Mouse (Mus musculus) lung, adult 2 months (tissue): ENCODE measurements around the gene Tjp2.

Experiments
- CTCF ChIP-seq: fragments of 200-500 bp; IDR thresholded peaks from 2 replicates; pipeline ENCODE4 v1.5.1; 2011; ENCODE audit warnings: mild to moderate bottlenecking, low read length, control low read depth; ENCODE audit not compliant: insufficient read depth
- POLR2A ChIP-seq: fragments of 200-500 bp; IDR thresholded peaks from 2 replicates; pipeline ENCODE4 v1.6.1; 2011; ENCODE audit warnings: low read depth, mild to moderate bottlenecking, control low read depth, low read length, borderline replicate concordance; ENCODE audit errors: extremely low read depth

DNA sequence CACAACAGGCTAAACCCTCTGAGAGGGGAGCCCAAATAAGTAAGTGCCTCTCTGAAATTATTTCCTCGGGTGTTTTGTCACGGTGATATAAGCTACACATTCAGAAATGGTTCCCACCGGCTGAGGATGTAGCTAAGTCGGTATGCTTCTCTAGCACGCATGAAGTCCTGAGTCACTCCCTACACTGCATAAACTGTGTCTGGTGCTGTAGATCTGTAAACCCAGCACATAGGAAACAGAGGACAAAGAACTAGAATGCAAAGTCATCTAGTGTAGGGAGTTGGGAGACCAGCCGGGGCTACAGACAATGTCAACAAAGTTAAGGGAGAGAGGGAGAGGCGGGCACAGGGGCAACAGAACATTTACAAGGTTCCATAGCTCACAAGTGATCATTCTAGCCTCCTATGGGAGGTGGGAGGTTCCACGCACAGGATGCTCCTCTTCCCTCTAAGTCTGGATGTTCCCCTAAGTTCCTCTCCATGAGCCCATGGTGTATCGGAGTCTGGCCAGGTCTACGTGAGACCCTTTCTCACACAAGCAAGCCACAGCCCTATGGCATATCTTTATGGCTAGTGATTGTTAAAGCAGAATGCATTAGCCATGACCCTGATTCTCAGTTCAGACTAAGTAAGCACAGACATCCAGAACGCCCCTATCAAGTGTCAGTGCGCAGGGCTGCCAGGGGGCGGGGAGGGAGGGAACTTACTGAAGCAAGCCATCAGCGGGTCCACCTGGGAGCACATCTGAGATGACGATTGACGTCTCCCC lies 90.5 kb downstream of the Tjp2 start:
- no peak for TF ChIP-seq CTCF
- no peak for TF ChIP-seq POLR2A
